Mouse (Mus musculus): Measurements from ENCODE around the gene Smyd3.

DNA sequence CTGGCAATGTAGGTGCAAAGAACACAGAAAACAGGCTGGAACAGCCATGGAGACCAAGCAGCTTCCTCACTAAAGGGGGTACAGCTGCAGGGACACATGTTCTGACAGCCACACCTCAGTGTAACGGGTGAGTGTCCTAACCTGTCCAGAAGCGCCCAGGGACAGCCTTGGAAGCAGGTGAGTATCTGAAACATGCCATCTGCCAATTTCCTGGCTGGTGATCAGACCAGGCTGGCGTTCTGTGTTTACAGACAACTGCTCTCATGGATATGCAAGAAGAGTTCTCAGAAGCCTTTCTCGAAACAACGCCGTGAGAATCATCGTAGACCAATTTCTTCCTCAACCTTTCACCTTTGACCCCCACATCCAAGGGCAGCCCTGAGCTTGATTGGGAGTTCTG lies 444.0 kb downstream of the Smyd3 start:
- TF ChIP-seq CTCF (IDR thresholded peaks at IDR 0.05; ENCODE audit: borderline replicate concordance, control insufficient read depth, extremely low read depth, insufficient read depth, low read length, poor library complexity), result no peak
- no peak for TF ChIP-seq POLR2A (IDR thresholded peaks at IDR 0.05; ENCODE audit: control insufficient read depth, extremely low read depth, insufficient read depth, low read length, poor library complexity)

Data from thymus, adult 2 months (tissue).